Mouse (Mus musculus) embryo, embryonic 11.5 days (tissue): Measurements from ENCODE around the gene Pank1.

Experiments
- DNase-seq: peaks from one replicate; pipeline ENCODE4 v3.0.0-alpha.2; 2012; ENCODE audit warnings: low read depth, low spot score

The Pank1 gene

DNA sequence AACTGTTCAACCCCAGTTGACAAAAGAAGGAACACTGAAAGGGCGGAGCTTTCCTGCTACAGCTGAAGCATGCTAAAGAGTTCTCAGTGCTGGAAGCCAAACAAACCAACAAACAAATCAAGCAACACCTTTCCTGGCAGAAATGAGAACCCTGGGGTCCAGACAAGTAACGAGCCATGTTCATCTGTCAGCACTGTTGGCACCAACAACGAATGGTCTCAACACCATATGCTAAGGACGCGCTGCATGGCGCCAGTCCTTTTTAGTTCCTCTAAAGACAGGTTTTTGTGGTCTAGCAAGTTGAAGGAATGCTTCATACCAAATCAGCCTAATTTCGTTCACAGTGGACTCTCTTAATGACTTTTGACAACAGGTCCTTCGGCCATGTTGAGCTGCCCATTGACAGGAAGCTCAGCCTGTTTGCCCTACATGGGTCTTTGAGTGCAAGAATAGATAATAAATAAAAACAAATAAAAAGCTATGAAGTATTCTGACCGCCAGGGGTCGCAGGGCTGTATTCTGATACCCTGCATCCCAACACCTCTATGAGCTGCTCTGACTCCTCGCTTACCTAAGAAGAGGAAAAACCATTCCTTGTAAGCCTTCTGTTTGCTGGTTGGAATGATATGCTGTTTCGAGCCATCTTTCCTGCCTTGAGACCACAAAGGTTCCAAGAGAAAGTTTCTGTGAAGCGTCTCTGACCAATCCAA is 53.2 kb downstream of the Pank1 start:
- DNase-seq, result no peak

DNA sequence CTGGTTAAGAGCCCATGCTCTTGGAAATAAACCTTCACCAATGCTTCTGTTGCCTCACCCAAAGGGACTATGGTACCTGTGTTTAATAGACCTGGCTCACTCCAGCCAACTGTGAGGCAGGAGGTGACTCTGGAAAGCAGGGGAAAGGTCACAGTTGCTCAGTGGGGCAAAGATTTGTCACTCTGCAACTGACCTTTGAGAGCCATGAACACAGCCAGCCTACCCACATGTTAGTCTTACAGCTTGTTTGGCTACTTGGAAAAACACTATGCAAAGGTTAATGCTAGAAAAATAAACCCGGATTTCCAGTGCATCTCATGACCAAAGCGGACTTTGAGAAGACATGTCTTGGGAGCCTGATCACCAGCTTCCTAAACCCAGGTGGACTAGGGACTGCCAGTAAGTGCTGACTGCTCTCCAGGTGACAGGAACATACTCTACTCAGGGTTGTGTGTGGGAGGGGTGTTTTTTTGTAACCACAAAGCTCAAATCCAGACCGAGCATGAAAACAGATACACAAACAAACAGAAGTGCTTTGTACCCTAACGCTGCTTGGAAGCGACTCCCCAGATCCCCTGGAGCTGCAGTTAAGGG is 59.6 kb downstream of the Pank1 start:
- DNase-seq, result no peak

DNA sequence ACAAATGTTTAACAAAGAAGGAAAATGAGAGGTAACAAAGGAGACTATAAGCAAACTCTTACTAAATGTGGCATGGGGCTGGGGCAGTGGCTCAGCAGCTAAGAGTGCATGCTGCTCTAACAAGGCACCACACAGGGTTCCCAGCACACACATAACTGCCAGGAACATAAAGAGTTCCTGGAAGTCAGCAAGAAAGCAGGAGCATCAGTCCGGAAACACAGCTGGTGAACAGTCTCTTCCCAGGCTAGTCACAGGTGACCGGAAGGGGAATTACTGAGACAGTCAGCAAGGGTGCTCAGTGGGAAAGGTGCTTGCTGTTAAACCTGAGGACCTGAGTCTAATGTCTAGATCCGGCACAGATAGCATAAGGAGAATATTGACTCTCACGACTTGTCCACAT is 63.9 kb downstream of the Pank1 start:
- DNase-seq, result no peak

DNA sequence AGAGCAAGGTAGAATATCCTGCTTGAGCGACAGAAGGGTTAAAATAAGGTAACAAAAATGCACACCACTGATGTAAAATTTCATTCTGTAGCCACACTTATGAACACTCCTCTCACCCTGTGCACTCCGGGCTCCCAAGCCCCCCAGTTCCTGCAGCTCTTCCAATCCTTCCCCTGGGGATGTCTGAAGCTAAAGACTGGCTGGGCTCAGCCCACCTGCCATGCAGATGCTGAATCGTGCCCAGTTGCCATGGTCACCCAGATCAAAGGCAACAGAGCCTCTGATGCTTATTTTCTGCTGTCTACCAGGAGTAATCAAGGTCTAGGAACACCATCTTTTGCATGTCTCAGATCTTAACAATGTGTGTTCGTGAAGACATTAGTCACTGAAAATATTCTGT is 64.6 kb downstream of the Pank1 start:
- peak; percentile 2 for DNase-seq

DNA sequence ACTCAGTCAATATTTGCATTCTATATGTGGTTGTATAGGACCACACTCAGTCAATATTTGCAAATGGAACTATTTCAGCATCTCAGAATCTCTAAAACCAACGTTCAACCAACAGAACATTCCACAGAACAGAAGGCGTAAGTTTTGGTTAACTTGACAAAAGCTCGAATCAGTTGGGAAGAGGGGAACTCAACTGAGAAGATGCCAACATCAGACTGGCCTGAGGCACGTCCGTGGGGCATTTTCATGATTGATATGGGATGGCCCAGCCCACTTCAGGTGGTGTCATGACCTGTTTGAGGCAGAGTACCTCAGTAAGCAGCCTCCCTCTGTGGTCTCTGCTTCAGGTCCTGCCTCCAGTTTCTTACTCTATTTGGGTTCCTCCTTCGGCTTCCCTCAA is 65.3 kb downstream of the Pank1 start:
- DNase-seq, result no peak

DNA sequence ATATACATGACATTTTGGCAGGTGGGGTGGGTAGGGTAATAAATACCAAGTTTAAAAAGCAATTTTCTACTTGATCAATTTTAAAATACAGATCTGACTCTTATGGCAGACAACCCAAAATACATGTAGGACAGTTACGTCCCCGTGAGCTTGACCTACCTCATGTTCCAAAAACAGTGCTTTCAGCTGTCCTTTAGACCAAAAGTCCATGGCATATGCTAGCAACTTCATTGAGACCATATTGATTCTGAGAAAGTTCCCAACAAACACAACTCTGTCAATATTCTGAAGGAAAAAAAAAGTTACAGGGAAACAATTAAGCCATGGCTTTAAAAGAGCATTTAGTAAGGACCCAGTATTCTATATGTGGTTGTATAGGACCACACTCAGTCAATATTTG is 65.7 kb downstream of the Pank1 start:
- DNase-seq, result no peak

DNA sequence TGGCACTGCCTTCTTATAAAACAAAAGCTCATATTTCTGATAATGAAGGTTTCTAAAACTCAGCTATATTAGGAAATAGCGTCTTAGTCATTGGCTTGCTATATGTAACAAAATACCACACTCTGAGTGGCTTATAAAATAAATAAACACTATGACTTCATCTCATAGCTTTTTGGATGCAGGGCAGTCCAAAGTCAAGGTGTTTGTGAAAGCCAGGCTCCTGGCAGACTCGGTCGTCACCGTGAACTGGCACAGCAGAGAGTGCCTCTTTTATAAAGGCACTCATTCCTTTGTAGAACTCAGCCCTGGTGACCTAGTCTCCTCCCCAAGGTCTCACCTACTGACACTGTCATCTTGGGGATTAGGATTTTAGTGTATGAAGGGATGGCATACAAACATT is 66.5 kb downstream of the Pank1 start:
- no peak for DNase-seq

DNA sequence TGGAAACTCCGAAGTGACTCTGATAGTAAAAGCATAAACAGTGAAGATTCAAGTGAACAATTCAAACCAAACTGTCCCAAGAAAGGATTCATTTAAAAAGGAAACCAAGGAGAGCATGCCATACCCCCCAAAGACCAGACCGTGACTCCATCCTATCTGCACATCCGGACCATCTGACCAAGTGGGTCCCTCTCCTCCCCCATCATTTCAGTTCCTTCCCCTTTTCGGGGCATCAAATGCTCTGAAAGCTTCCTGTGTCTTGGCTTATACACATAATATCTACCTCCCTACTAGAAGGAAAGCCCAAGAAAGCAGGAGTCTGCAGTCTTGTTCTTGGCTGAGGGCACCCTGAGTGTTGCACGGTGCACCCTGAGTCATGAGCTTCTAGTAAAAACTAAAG is 72.1 kb downstream of the Pank1 start:
- DNase-seq, result no peak

DNA sequence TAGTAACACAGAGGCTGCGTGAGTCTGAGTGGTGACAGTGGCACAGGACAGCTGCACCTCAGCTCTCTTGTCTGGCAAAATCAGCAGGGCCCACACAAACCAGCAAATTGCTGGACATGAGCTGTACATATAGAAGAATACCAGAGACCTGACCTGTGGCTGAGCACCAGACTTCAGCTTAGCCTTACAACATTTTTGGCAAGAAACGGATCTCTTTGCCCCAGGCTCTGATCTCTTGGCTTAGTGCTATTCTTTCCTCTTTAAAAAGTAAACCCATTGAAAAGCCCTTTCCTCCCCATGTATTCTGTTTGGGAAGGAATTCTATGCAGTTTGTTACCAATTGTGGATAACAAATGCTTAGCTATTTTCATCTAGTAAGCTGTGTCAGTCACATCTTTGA is 74.2 kb downstream of the Pank1 start:
- no peak for DNase-seq

DNA sequence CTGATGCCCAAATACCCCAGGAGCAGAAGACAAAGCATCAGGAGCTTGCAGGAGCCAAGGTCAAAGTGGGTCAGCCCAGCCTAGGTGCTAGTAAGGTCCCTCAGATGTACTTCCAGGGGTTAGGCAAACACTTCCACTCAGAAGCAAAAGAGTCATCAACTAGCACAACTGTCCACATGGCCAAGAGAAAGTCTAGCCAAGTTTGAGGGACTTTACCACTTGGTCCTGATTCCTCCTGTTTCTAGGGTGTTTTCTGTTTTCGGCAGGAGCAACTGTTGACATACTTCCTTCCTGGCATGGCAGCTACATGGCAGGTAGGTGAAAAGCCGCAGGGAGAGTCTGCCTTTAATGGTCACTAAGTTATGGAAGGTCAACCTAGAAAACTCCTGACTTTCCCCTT is 74.7 kb downstream of the Pank1 start:
- no peak for DNase-seq

DNA sequence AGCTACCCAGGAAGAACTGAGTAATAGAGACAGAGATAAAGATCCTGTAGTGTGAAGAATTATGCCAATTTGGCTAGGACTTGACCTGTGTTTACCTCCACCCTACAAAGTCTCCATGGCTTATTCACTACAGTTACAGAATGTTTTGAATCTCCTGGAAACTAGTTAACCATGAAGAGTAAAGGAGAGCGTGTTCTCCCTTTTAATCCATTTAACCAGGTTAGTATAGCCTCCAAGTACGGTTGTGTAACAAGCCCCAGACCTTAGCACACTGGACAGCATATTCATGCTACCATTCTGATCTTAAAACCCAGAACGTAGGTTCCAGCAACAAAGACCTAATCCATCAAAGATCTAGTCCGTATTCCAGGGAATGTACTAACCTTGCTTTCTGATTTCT is 75.9 kb downstream of the Pank1 start:
- no peak for DNase-seq

DNA sequence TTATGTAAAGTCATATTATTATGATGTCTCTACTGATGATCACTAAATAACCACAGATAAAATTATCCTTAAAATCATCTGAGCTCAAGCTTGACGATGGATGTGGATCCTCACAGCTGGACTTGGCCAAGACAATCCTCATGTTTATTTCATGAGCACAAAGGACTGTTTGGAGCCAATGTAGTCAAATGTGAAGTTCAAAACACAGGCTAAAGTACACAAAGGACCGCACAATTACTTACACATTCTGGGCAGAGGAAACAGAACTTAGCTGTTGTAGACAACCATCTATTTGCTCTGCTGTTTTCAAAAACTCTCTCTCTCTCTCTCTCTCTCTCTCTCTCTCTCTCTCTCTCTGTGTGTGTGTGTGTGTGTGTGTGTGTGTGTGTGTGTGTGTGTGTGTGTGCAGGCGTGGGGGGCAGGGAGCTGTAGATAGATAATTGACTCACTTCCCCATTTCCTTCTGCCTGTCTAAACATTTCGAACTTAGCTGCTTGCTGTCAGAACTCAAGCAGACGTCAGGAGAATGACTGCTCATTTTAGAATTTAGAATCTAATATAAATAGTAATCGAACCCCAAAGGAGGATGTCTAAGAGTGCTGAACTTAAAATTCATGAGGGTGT is 79.5 kb downstream of the Pank1 start:
- DNase-seq, result no peak

DNA sequence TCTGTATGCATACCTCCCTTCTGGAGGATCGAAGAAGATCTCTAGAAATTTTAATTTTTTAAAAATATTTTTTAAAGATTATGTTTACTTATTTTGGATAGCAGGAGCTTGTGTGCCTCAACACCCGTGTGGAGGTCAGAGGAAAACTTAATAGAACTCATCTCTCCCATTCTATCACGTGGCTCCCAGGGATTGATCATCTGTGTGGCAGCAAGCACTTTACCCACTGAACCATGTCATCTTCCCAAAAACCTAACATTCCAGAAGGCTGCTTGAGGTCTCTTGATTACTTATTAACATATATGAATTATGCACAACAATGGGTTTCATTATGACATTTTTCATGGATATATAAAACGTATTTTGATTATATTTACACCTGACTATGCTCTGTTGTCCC is 82.9 kb downstream of the Pank1 start:
- no peak for DNase-seq

DNA sequence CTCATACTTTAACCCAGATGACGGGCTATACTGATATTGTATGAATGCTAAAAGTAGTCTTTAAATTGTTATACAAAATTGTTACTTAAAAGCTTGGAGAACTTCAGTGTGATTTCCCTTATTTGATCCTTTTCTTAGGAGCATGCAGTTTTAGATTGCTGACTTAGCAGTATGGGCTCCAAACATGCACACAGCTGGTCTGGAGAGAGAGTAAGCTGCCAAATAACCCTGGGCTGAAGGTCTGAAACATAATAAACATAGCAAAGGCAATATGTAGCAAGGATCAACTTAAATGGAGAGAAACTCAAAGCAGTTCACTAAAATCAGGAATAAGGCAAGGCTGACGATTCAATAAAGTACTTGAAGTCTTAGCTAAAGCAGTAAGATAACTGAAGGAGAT is 96.8 kb downstream of the Pank1 start:
- DNase-seq, result no peak

DNA sequence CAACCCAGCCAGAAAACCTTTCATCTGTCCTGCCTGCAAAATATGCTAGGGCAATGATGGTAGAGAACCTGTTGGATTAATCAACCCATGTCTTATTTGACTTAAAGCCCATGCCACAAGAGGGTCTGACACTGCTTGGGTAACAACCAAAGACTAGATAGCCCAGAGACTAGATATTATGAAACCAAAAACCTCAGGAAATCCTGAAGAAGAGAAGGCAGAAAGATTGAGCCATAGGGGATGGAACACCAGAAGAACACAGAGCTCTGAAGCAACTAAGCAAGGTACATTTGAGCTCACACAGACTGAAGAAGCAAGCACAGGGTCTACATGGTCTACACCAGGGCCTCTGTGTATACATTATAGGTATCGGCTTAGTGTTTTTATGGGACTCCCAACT is 100.3 kb downstream of the Pank1 start:
- DNase-seq, result no peak

DNA sequence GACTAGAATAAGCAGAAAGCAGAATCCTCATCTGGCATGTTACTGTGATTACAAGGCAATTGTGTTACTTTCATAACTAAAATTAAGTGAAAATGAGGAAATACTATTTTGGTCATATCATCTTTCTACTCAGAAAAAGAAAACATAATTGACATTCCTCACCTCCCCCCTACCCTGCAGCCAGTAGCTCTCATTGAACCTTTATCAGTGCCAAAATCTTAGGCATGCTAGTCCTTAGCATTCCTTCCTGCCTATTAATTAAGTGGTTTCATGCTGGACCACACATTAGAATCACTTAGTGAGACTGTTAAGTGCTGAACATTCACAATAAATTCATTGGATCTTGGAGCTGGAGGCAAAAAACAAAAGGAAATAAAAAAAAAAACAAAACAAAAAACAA is 101.2 kb downstream of the Pank1 start:
- DNase-seq, result no peak

DNA sequence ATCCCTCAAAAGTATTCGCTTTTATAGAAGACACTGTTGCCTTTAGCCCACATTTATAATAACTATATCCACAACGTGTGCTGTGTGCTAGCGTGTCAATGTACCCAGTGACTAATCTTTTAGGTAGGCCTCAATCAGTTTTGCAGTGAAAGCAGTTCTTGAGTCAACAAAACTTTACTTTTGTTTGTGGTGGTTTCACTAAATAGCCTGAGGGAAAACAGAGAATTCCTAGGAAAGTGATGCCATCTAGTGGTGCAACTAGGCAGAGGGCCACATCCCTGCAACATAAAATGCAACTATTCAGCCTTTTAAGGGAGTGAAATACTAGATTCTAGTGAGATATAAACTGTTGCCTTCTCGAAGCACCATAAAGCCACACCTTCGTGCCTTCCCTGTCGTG is 106.5 kb downstream of the Pank1 start:
- peak; percentile 35 for DNase-seq

DNA sequence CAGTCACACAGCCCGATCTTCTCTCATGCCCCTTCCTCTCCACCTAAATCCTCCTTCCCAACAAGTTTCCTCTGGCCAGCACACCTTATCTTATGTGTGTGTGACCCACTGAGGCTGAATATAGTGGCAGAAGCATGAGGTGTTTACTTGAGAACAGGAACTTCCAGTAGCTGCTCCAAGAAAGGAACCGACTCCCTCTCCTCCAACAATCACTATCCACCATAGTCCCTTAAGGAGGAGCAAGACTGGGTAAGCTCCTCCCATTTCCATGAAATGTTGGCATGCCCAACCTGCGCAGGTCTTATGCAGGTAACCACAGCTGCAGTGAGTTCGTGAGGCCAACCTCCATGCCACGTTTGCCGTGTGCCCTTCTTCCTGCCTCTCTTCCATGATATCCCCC is 108.5 kb downstream of the Pank1 start:
- no peak for DNase-seq

DNA sequence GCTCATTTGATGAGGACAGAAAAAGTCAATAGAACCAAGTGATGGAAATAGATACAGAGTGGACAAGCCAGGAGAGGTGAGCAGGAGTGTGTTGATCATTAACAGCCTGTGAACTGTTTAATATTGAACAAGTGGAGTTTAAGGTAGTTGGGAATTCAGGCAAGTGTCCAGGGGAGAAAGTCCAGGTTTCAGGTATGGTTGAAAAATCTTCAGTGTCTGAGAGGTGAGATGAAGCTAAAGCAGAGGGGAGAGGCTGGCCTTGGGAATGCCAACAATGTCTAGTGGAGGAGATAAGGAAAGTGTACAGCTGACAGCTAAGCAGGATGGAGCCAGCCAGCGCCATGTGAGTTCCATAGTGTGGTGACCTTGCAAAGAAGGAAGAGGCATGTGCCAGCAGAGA is 120.5 kb downstream of the Pank1 start:
- DNase-seq, result no peak
